Mouse (Mus musculus): Measurements from ENCODE around the gene Trpc4ap.

DNA sequence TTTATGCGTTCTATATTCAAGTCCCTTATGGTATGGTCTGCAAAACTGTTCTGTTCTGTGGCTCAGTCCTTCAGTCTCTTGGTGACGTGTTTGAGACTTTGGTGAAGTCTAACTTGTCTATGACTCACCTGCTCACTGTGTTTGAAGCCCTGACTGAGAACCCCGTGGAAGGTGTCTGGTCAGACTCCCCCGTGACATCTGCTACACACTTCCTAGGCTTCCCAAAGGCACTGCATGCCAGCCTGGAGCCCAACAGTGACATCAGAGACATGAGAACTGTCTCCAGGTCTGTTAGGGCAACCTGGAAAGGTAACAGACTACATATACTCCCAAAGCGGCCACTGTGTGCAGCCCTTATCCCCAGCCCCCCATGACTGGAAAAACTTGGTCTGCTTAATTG lies 39.6 kb downstream of the Trpc4ap start:
- TF ChIP-seq POLR2A (IDR thresholded peaks at IDR 0.05; ENCODE audit: low read depth, low read length): no peak
- no peak for TF ChIP-seq CTCF (IDR thresholded peaks at IDR 0.05; ENCODE audit: borderline replicate concordance, insufficient read depth, low read length)
